Mouse (Mus musculus): ENCODE data around the gene 1600014C23Rik. TPM values are rescaled to one million over a fixed set of nuclear protein-coding genes. Genes with fewer than 3 reads are reported as not detected.

Gene 1600014C23Rik
- total RNA-seq (2021) = not detected
- long read RNA-seq, experiment 1 = 0 reads
- long read RNA-seq, experiment 2 = 0 reads

DNA sequence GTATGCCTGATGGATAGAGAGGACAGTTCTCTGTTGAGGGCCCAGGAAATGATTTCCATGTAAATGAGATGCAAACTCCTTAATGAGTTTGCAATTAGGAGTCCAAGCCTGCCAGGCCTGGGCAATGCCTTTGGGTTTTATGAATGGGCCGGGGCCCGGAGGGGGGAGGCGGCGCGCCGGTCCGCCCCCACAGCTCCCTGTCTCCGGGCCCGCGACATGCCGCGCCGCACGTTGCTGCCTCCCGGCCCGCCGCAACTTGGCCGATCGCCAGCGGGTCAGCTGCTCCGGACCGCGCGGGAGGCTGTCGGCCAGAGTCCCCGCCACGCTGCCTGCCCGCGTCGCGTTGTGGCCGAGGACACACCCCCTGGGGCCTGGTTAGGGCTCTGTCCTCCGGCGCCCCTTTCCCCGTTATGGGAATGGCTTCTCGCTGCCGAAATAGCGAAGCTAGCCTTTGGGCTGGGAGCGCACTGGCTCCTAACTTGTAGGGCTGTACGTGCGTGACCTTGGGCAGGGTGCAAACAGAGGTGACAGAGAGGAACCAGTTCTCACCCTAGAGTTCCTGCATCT lies at the start of gene 1600014C23Rik:
Gene 1600014C23Rik (minus strand): TSS at position 110 of the 567 bp plus-strand sequence.
- peak; percentile 66 for DNase-seq
- intact Hi-C loops (cut with DNase I; ENCODE audit: low total_unique reads) = loop anchor here (5.0 kb wide), 1 partner anchor 398 kb away; no protein-coding TSS in a partner anchor

DNA sequence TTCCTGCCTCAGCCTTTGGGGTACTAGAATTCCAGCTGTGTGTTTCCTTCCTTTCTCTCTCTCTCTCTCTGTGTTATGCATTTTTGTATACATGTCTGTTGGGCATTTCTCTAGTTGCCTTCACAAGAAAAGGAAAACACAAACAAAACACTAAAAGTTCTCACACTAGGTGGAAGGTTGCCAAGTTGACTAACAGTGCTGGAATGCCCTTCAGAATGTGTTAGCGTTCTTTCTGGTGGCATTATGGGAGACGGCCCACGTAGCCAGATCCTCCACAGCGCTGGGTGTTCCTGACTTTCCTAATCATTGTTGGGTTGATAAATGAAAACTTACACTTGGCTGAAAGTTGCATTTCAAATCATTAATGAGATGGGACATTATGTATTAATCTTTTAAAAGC lies 44.8 kb upstream of the 1600014C23Rik start:
- intact Hi-C loops (cut with DNase I; ENCODE audit: low total_unique reads) = no loop called here
- no peak for DNase-seq

DNA sequence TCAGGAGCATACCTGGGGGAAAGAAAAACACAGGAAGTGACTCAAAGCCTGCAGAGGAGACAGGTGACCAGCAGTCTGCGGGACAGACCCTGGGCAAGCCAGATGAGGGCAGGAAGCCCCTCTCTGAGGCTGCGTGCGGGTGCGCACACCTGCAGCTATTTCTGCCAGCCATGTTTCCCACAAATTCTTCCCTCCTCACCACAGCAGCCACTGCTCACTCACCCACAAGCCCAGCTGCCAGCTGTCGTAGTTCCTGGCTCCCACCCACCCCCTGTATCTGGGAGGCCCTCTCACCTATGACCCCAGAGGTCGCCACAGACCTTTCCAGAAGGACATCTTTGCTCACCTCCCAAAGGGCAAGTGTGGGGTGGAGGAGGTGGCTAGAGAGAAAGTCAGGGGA lies 43.8 kb upstream of the 1600014C23Rik start:
- intact Hi-C loops (cut with DNase I; ENCODE audit: low total_unique reads) = no loop called here
- DNase-seq = no peak

DNA sequence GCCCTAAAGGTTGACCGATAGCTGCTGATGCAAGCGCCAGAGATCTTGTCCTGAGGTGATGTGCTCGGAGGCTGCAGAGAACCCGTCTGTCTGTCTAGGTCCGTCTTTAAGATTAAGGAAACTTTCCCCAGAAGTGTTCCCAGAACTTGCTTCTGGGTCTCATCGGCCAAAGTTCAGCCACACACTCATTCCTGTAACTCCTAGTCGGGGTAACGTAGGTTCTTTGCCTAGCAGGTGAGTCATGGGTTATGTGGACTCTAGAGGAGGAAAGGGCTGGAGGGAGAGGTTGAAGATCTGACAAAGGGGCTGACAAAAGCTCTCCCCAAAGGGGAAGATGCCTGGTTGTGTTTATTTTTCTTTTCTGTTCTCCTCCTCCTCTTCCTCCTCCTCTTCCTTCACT lies 42.5 kb upstream of the 1600014C23Rik start:
- no peak for DNase-seq
- intact Hi-C loops (cut with DNase I; ENCODE audit: low total_unique reads) = no loop called here

DNA sequence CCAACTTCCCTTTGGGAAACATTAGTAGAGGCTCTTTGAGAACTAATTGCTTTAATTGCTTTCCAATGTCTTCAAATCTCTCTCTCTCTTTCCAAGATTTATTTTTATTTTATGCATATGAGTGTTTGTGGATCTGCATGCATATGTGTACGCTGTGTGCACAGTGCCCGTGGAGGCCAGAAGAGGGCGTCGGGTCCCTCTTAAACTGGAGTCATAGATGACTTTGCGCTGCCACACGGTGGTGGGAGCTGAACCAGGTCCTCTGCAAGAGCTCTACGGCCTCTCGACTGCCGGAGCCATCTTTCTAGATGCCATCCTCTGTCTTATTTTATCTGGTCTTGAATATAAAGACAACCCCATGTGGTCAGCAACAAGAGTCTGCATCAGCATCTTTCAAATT lies 41.8 kb upstream of the 1600014C23Rik start:
- no peak for DNase-seq
- intact Hi-C loops (cut with DNase I; ENCODE audit: low total_unique reads) = no loop called here

DNA sequence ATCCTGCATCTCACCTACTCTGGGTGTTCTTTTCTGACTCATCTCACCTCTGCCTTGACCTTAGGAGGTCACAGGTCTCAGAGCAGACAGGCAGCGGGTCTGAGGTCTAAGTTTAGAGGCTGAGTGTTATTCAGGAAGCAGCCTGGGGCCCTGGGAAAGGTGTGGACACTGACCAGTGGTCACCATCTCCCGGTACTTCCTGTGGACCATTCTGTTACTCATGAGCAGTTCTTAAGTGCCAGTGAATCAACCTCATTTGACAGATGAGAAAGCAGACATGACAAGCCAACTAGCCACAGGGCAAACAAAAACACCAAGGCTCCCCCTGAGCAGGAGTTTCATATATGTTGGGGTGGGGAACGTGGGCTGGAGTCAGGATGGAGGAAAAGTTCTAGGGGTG lies 38.9 kb upstream of the 1600014C23Rik start:
- no peak for DNase-seq
- intact Hi-C loops (cut with DNase I; ENCODE audit: low total_unique reads) = no loop called here

DNA sequence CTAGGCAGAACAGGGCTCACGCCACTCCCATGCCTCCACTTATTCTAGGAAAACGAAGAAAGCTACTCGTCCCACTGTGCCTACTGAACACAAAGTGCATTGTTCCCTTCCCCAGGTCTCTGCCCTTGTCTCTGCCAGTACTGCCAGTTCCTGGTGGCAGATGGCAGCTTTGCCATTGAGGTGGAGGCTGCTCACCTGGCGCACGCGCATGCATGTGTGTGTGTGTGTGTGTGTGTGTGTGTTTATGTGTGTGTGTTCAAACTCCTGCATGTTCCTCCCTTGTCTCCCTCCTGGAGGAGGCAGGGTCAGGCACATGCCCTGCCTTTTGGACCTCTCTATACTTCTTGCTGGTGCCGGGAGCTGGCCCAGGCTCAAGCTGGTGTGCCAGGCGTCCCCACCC lies 38.5 kb upstream of the 1600014C23Rik start:
- DNase-seq = no peak

DNA sequence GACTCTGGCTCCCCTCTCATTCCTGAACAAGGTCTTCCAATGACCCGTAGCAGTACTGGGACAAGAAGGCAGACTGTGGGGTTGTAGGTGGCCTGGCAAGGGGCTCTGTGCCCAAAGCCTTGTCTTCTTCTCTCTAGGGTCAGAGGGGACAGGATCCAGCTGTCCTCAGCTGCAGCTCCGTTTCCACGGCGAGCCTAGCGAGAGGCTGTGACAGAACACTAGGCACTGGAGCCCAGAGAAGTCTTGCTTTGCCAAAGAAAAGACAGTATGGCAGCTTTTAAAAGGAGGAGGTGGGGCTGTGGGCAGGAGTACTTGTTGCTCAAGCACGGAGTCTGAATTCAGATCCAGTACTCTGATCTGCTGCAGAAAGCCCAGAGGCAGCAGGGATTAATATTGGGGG lies 36.8 kb upstream of the 1600014C23Rik start:
- no peak for DNase-seq
- intact Hi-C loops (cut with DNase I; ENCODE audit: low total_unique reads) = no loop called here

More for the DNA sequence above, 38.5 kb upstream of the 1600014C23Rik start:
- intact Hi-C loops (cut with DNase I; ENCODE audit: low total_unique reads) = no loop called here

DNA sequence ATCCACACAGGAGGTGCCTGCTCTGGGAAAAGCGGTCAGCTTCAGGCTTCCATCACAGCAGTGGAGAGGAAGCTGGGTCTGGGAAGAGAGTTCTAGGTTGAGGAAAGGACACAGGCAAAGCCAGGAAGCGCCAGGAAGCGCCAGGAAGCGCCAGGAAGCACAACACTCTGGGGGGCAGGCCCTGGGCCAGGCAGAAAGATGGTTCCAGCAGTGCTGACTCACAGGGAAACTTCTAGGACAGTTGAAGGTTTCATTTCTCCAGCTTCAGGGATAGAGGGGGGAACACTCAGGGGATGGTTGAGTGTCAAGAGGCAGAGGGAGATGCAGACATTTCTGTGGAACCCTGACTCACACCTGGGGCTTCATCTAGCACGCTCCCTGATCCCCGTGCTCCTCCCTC lies 36.2 kb upstream of the 1600014C23Rik start:
- intact Hi-C loops (cut with DNase I; ENCODE audit: low total_unique reads) = no loop called here
- peak; percentile 73 for DNase-seq

DNA sequence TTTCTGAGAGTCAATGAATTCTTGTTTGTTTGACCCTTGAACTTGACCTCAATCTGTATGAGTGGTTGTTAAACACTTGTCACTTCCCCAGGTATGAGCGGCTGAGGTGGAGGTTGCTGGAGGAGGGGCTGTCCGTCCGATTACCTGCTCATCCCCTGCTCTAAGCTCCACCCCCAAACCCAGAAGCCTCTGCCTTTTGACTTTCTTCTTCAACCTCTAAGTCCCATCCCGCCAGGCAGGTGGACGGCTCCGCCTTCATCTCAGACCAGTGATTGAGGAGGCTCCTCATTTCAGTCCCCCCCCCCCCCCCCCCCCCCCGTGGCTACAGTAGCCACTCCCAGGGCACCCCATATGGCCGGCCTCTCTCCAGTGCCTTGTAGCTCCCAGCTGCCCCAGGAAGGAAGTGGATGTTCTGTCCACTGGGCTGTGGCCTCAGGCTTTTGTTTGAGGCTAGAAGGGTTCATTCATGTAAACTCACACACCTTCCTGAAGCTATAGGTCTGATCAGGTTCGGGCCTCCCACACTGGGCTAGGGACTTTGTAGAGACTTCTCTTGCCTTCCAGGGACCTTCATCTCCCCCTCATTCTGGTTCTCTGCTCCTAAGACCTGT lies 34.0 kb upstream of the 1600014C23Rik start:
- intact Hi-C loops (cut with DNase I; ENCODE audit: low total_unique reads) = no loop called here
- no peak for DNase-seq

DNA sequence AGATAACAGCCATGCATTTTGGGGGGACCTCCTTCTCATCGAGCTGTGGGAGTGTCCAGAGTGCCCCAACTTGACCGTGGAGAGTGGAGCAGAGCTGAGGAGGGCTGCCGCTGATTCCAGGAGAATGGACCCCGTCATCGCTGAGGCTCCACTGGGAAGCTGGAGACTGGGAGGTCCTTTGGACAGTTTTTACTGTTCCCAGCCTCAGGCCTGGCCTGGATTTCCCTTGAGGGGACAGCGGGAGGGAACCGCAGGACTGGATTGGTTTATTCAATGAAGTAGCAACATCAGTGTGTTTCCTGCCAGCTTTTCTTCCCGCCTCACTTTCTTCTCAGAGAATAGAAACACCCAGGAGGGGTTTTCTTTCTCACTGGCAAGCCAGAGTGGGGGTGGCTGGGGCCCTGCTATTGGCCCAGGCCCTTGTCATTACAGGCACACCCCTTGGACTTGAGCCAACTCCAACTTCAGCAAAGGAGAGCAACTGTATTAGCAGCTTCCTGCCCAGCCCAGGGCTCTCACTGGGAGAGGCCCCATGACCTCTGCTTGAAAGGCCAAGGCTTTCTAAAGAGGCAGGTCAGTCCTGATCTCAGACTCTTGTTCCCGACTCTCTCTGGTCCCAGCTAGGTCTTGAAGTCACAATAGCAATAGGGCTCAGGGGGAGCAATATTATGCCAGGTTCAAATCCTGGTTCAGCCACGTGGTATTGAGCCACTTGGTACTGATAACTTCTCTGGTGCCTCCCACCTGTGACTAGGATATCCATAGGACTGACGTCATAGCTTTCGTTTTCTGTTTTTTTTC lies 33.3 kb upstream of the 1600014C23Rik start:
- DNase-seq = peak; percentile 91
- intact Hi-C loops (cut with DNase I; ENCODE audit: low total_unique reads) = no loop called here

DNA sequence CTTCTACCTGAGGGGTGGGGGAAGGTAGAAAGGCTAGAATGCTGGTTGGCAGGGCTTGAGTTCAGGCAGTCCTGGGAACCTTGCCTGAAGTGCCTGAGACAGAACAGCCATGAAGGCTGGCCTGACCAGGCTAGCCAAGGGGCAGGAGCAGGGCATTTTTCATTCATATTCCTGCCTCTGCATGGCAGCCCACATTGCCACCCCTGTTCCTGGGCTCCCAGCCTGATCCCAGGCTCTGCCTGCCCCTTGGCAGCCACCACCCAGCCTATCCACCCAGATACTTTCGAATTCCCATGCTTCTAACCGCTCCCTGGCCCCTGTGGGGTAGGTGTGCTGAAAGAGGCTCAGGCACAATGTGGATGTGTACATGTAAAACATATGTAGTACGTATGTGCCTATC lies 32.3 kb upstream of the 1600014C23Rik start:
- intact Hi-C loops (cut with DNase I; ENCODE audit: low total_unique reads) = no loop called here
- no peak for DNase-seq

DNA sequence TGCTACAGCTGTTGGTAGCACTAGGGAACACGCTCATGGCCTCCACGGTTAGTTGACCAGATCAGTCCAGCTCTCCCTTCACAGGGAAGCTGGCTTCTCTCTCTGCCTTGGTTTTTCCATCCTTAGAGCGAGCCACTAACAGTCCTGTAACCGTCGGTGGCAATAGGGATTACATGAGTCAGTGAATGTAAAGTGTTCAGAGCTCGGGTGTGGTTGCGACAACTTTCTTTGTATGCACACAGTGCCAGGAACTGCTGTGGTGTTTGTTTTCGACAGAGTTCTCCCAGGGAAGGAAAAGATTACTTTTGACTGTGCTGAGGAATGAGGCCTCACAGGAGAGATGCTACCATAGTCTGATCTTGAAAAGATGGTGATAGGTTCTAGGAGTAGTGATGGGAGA lies 29.5 kb upstream of the 1600014C23Rik start:
- intact Hi-C loops (cut with DNase I; ENCODE audit: low total_unique reads) = no loop called here
- no peak for DNase-seq

DNA sequence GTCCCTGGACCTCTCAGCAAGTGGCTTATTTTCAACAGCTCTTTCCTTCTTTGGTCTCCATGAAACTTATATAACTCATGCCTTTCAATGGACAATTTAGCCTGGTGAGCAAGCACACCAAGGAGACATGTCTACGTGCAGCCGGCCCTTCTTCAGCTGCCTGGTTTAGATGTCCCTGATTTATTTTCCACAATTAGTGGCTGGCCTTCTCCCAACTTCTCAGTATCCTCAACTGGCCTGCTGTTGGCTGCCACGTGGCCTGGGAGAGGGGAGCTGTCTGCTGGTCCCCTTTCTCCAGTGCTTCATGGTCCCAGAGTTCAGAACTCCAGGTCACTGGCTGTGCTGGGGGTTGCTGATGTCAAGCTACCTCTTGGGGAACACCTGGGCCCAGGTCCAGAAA lies 28.3 kb upstream of the 1600014C23Rik start:
- intact Hi-C loops (cut with DNase I; ENCODE audit: low total_unique reads) = no loop called here
- no peak for DNase-seq

DNA sequence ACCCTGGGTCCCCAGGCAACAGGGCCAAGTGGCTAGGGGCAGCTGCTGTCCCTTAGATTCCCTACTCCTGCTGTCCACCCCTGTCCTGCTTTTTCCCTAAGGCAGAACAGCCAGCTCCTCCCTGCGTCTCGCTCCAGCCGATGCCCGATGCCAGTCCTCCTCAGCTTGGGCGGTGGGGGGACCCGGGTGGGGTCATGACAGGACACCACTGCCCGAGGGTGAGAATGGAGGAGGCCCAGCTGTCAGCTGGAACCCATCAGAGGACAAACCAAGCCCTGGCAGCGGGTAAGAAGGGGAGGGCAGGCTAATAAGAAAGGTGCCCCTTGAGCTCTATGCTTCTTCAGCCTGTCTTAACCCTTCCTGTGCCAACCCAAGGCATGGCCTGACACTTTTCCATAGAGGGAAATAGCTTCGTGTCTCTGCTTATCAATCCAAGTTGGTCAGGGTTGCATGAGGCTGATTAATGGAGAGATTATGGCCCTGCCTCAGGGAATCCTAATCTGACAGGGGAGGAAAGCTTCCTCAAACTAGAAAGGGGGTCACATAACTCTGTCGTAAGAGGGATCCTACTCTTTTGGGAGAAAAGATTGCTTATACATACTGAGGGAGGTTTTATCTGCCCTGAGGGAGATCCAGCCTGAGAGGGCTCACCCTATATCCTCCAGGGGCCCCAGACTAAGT lies 27.5 kb upstream of the 1600014C23Rik start:
- intact Hi-C loops (cut with DNase I; ENCODE audit: low total_unique reads) = no loop called here
- DNase-seq = peak; percentile 70

DNA sequence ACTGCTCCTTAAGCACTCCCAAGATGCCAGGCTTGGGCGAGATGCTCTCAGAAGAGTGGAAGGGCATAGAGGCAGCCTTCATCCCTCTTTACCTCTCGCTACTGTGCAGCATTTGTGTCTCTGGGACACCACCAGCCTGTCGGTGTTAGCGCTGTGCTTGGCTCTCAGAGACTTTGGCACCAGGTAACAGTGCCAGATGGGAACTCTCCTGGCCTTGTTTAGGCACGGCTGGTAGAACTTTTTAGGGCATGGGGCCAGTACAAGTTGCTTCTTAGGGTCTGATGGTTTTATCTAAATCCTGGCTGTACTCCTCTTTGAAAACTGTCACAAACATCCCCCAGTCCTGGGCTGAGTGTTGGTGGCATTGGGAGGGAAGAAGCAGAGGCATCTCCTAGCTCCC lies 26.1 kb upstream of the 1600014C23Rik start:
- intact Hi-C loops (cut with DNase I; ENCODE audit: low total_unique reads) = no loop called here
- no peak for DNase-seq

DNA sequence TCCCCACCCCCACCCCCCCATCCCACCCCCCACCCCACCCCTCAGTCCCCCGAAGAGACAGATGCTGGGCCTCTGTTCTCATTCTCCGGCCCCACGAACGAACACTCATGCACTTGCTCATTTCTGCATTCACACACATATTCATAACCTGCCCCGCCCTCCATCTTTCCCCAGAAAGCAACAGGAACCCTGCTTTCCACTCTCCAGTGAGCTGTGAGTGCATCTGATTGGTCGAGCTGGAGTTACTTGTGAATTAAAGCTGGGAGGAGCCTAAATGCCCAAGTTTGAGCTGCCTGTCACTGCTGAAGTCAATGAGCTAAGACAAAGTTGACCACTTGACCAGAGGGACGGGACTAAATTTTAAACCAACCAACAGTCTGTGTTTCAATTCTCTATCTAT lies 25.2 kb upstream of the 1600014C23Rik start:
- intact Hi-C loops (cut with DNase I; ENCODE audit: low total_unique reads) = no loop called here
- DNase-seq = no peak

DNA sequence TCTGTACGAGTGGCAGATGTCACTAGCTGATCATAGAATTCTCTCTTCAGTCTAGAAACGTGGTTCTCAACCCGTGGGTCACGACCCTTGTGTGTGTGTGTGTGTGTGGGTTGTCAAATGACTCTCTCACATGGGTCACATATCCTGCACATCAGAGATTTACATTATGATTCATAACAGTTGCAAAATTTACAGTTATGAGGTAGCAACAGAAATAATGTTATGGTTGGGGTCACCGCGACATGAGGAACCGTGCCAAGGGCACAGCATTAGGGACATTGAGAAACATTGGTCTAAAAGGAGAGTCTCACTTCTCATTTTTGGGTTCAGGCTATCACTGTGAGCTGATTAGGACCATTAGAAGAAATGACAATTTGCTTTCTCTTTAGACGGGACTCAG lies 24.3 kb upstream of the 1600014C23Rik start:
- intact Hi-C loops (cut with DNase I; ENCODE audit: low total_unique reads) = no loop called here
- no peak for DNase-seq

DNA sequence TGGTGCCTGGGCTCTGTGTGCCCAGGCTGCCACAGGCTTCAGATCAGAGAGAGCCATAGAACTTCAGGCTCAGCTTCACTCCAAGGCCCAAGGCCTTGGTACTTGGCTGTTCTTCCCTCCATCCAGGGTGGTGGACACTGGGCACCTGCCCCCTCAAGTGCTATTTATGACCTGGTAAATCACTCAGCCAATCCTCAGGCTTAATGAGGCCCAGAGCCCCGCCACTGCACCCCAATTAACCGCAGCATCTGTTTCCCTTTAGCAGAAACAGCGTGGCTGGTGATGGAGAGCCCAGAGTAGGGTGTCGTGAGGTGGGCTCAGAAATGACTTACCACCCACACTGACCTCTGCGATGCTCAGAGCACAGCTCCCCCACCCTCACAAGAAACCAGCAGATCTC lies 23.2 kb upstream of the 1600014C23Rik start:
- intact Hi-C loops (cut with DNase I; ENCODE audit: low total_unique reads) = no loop called here
- no peak for DNase-seq

DNA sequence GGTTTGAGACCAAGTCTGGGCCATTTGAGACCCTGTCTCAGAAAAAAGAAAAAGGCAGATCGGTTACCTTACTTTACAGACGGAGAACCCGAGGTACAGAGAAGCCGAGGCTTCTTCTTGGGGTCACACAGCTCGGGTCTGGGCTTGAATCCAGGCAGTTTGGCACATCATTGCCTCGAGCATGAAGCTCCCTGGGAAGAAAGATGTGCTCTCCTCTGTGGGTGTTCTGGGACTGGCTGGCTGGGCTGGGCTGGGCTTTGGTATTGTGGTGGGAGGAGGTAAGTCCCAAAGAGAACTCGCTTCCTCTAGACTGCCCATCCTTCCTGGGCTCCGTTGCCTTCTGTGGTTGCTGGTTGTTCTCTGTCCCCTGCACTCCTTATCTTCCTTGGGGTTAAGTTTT lies 22.7 kb upstream of the 1600014C23Rik start:
- intact Hi-C loops (cut with DNase I; ENCODE audit: low total_unique reads) = no loop called here
- DNase-seq = no peak

Data from gastrocnemius, postnatal 14 days (tissue).